Mouse (Mus musculus) CH12.LX (cell line): ENCODE measurements at regions not wholly inside any gene's neighbourhood (a gene's known extent, or its start where the extent isn't known, plus 50 kb on each side); places are given as distances from the start of the nearest gene placed in this dataset.
"Not testable (repeated sequence)": the region's sequence is repeated elsewhere in the genome, so short reads cannot be mapped to it uniquely, and the experiment has no call there.

Experiments used
- DNase-seq: peaks from one replicate; pipeline ENCODE4 v3.0.0-alpha.2; 2013; ENCODE audit errors: extremely low read depth
- H3K27ac ChIP-seq: 2 replicates; pipeline ENCODE4 v1.5.1; 2012; ENCODE audit warnings: low read depth, mild to moderate bottlenecking, control low read depth, moderate library complexity; ENCODE audit not compliant: insufficient read depth
- H3K27me3 ChIP-seq: replicated peaks from 2 replicates; pipeline ENCODE3; 2012; ENCODE audit warnings: inconsistent platforms
- H3K36me3 ChIP-seq, 2 experiments: replicated peaks in 1 of 2; 2 replicates each; pipeline versions ENCODE3 to v1.6.1; 2012; ENCODE audit warnings: inconsistent platforms in 1 of 2, low read length in 1 of 2, mild to moderate bottlenecking in 1 of 2, mixed read lengths in 1 of 2, moderate library complexity in 1 of 2; ENCODE audit not compliant: control insufficient read depth in 1 of 2, insufficient read depth in 1 of 2
- H3K4me1 ChIP-seq, 2 experiments: 2 replicates each; pipeline ENCODE4 v1.6.1; 2012; ENCODE audit warnings: inconsistent platforms in 1 of 2, moderate library complexity in 1 of 2; ENCODE audit not compliant: insufficient read depth in 2 of 2, control insufficient read depth in 1 of 2
- H3K4me2 ChIP-seq: 2 replicates; pipeline ENCODE4 v1.6.1; 2012; ENCODE audit warnings: low read depth, mild to moderate bottlenecking, control low read depth; ENCODE audit not compliant: poor library complexity, insufficient read depth, severe bottlenecking
- H3K4me3 ChIP-seq, 3 experiments: fragments of 150-350 bp in 1 of 3; sonication (generic) in 1 of 3; replicated peaks in 1 of 3; 2 replicates each; pipeline versions ENCODE3 to v1.5.1; 2011 to 2012; ENCODE audit warnings: low read depth in 2 of 3, low read length in 2 of 3, mild to moderate bottlenecking in 2 of 3, moderate library complexity in 2 of 3, control low read depth in 1 of 3, improper control_type of control experiment in 1 of 3, inconsistent platforms in 1 of 3, mixed read lengths in 1 of 3; ENCODE audit not compliant: poor library complexity in 1 of 3
- H3K79me2 ChIP-seq: replicated peaks from 2 replicates; pipeline ENCODE4 v1.6.1; 2012; ENCODE audit warnings: mild to moderate bottlenecking, moderate library complexity; ENCODE audit not compliant: control insufficient read depth, poor library complexity, insufficient read depth, severe bottlenecking; ENCODE audit errors: extremely low read depth
- H3K9ac ChIP-seq: 2 replicates; pipeline ENCODE4 v1.6.1; 2012; ENCODE audit warnings: low read depth, mild to moderate bottlenecking, control low read depth, moderate library complexity; ENCODE audit not compliant: insufficient read depth
- H3K9me3 ChIP-seq: replicated peaks from 2 replicates; pipeline ENCODE3; 2012; ENCODE audit warnings: low read length, inconsistent platforms, mixed read lengths
- BHLHE40 ChIP-seq: IDR thresholded peaks from 2 replicates; pipeline ENCODE4 v1.6.1; 2011; ENCODE audit warnings: mild to moderate bottlenecking, low read depth, low read length, improper control_type of control experiment
- CHD1 ChIP-seq: IDR thresholded peaks from 2 replicates; pipeline ENCODE4 v1.6.1; 2012; ENCODE audit warnings: low read depth, low read length, improper control_type of control experiment, inconsistent platforms
- ELF1 ChIP-seq: IDR thresholded peaks from 2 replicates; pipeline ENCODE4 v1.6.1; 2014; ENCODE audit warnings: low read depth, mild to moderate bottlenecking, inconsistent platforms, low read length, improper control_type of control experiment
- ETS1 ChIP-seq: conservative IDR thresholded peaks from 2 replicates; pipeline ENCODE4 v1.6.1; 2012; ENCODE audit warnings: low read depth, mild to moderate bottlenecking, inconsistent platforms, low read length, improper control_type of control experiment, moderate library complexity
- IRF4 ChIP-seq: IDR thresholded peaks from 2 replicates; pipeline ENCODE4 v1.6.1; 2014; ENCODE audit warnings: low read depth, mild to moderate bottlenecking, inconsistent platforms, low read length, improper control_type of control experiment
- JUND ChIP-seq: conservative IDR thresholded peaks from 2 replicates; pipeline ENCODE4 v1.6.1; 2011; ENCODE audit warnings: low read depth, low read length, improper control_type of control experiment
- MAFK ChIP-seq: IDR thresholded peaks from 2 replicates; pipeline ENCODE4 v1.6.1; 2011; ENCODE audit warnings: low read length, improper control_type of control experiment; ENCODE audit not compliant: insufficient replicate concordance
- MAX ChIP-seq: IDR thresholded peaks from 2 replicates; pipeline ENCODE4 v1.6.1; 2011; ENCODE audit warnings: low read length, improper control_type of control experiment
- MXI1 ChIP-seq: IDR thresholded peaks from 2 replicates; pipeline ENCODE4 v1.6.1; 2011; ENCODE audit warnings: mild to moderate bottlenecking, low read depth, low read length, improper control_type of control experiment
- NELFE ChIP-seq: IDR thresholded peaks from 2 replicates; pipeline ENCODE4 v1.6.1; 2011; ENCODE audit warnings: low read depth, low read length, improper control_type of control experiment
- POLR2A ChIP-seq: IDR thresholded peaks from 2 replicates; pipeline ENCODE4 v1.6.1; 2011; ENCODE audit warnings: low read depth, mild to moderate bottlenecking, improper control_type of control experiment, low read length
- POLR2AphosphoS2 ChIP-seq: IDR thresholded peaks from 2 replicates; pipeline ENCODE4 v1.6.1; 2011; ENCODE audit warnings: low read depth, low read length, improper control_type of control experiment
- RCOR1 ChIP-seq: conservative IDR thresholded peaks from 2 replicates; pipeline ENCODE4 v1.6.1; 2012; ENCODE audit warnings: low read depth, mild to moderate bottlenecking, inconsistent platforms, low read length, improper control_type of control experiment
- TBP ChIP-seq: conservative IDR thresholded peaks from 2 replicates; pipeline ENCODE4 v1.6.1; 2011; ENCODE audit warnings: low read depth, low read length, improper control_type of control experiment
- USF1 ChIP-seq: IDR thresholded peaks from 2 replicates; pipeline ENCODE4 v1.6.1; 2014; ENCODE audit warnings: low read depth, mild to moderate bottlenecking, inconsistent platforms, low read length, improper control_type of control experiment
- ZMIZ1 ChIP-seq: IDR thresholded peaks from 2 replicates; pipeline ENCODE4 v1.6.1; 2012; ENCODE audit warnings: low read depth, mild to moderate bottlenecking, inconsistent platforms, low read length, improper control_type of control experiment
- dilution Hi-C: fragments of 300-500 bp; cut with MboI; formaldehyde crosslinking; loops from 2 replicates; pipeline ENCODE4 v1.14.3; 2020; ENCODE audit warnings: low sequenced_read_pairs; ENCODE audit not compliant: extremely low pct_unique_long_range_greater_than_20kb, extremely low pct_ligation_motif_present
- in situ Hi-C: fragments of 300-500 bp; cut with MboI; formaldehyde crosslinking; loops from 3 replicates; pipeline ENCODE4 v1.14.3; 2019; ENCODE audit warnings: low sequenced_read_pairs, low pct_ligation_motif_present, low pct_unique_long_range_greater_than_20kb, mixed read lengths

GRCm38 (mm10) chr1:164518308-164518707 is 60.2 kb upstream of the Atp1b1 start:
- Histone ChIP-seq H3K9ac (no peak overlapping the region), H3K4me3 (no peak overlapping the region), H3K79me2 (no peaks in the 10 kb centered on the region), H3K27ac (no peak overlapping the region), H3K4me2 (no peak overlapping the region), H3K36me3 (no peaks in the 10 kb centered on the region), H3K9me3 (no peaks in the 10 kb centered on the region), H3K4me1 (0 out of 4 replicates have a peak, but pooled peaks cover 0 to 3% of the 10 kb centered on the region in 2 experiments), H3K27me3 (no peaks in the 10 kb centered on the region)
- dilution Hi-C loops, result no loop called here
- no peak for DNase-seq
- no peak for TF ChIP-seq TBP
- no peak for TF ChIP-seq POLR2AphosphoS2
- TF ChIP-seq ETS1, result no peak
- no peak for TF ChIP-seq MAX
- TF ChIP-seq ELF1, result no peak
- TF ChIP-seq NELFE, result no peak
- no peak for TF ChIP-seq USF1
- no peak for TF ChIP-seq JUND
- TF ChIP-seq RCOR1, result no peak
- TF ChIP-seq MAFK, result no peak
- no peak for TF ChIP-seq POLR2A
- TF ChIP-seq ZMIZ1, result no peak
- TF ChIP-seq IRF4, result no peak
- TF ChIP-seq CHD1, result no peak
- no peak for TF ChIP-seq MXI1
- no peak for TF ChIP-seq BHLHE40
- in situ Hi-C loops, result no loop called here

- H3K27me3 ChIP-seq, H3K4me2 ChIP-seq, H3K79me2 ChIP-seq, H3K36me3 ChIP-seq, dilution Hi-C loops, H3K4me3 ChIP-seq, H3K9ac ChIP-seq, H3K27ac ChIP-seq, DNase-seq, H3K4me1 ChIP-seq, in situ Hi-C loops, H3K9me3 ChIP-seq: not testable (repeated sequence)
Observed at GRCm38 (mm10) chr1:164517362-164517761, 59.2 kb upstream of the Atp1b1 start.
